Mouse (Mus musculus): ENCODE results near the gene Cebpa. TPM values are rescaled to one million over a fixed set of nuclear protein-coding genes. Genes with fewer than 3 reads are reported as not detected.

The Cebpa gene
- polyA plus RNA-seq, 1 experiment from 2014 or later: 4.3 TPM

DNA sequence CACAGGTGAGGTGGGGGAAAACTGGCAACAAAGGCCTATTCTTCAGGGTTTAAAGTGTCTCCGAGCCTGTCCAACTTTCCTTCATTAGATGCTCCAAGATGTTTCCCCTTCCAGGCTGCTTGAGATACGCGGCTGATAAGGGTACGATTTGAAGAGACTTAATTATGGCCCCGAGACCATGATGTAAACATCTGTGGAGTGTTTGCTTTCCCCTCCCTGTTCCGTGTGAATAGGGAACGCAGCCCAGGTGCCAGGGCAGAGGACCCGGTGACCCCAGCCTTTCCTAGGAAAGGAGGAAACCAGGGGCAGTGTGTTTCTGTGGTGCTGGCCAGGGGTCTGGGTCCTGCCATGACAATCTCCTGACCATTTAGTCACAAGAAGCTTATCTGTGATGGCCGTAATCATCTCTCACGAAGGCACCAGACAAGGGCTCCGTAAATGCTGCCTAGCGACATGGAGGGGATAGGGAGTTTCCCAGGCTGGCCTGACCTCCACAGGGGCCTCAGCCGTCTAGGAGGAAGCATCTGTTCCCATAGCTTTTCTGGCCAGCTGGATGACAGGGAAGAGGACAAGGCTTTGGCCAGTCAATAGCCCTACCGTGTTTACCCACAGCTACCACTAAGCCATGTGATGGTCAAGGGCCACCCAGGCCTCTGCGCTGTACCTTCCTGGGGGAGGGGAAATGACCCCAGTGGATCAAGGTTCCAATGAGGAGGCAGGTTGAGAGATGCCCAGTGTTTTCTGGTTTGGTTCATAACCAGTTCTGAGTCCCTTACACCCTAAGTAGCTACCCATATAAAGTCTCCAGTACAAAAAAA lies 30.7 kb downstream of the Cebpa start:
- WGBS (ENCODE audit: insufficient replicate concordance): 48% methylated on average over 15 of the region's 15 CpGs

GRCm38 (mm10) chr7:35150860-35151259 lies 31.8 kb downstream of the Cebpa start:
- H3K4me3 ChIP-seq (replicated peaks): no peak overlapping the region
- H3K4me2 ChIP-seq: no peak overlapping the region
- H3K27ac ChIP-seq: no peak overlapping the region
- ATAC-seq (ENCODE audit: low read depth) (no peak), DNase-seq (no peak)
- H3K36me3 ChIP-seq: no peaks in the 10 kb centered on the region
- H3K9me3 ChIP-seq (replicated peaks): no peaks in the 10 kb centered on the region
- WGBS (ENCODE audit: insufficient replicate concordance): 37% methylated on average over 5 of the region's 5 CpGs
- H3K4me1 ChIP-seq (replicated peaks): peaks cover 46% of the 10 kb centered on the region
- no peaks in the 10 kb centered on the region for H3K27me3 ChIP-seq
- no peak overlapping the region for H3K9ac ChIP-seq

More for the DNA sequence above, 30.7 kb downstream of the Cebpa start:
- peak; percentile 76 for ATAC-seq (ENCODE audit: low read depth)
- Histone ChIP-seq H3K4me3 (replicated peaks) (no peak overlapping the region), H3K27me3 (no peaks in the 10 kb centered on the region), H3K4me1 (replicated peaks) (peaks cover 51% of the 10 kb centered on the region), H3K36me3 (no peaks in the 10 kb centered on the region), H3K4me2 (no peak overlapping the region), H3K27ac (peak overlapping the region; percentile 71), H3K9me3 (replicated peaks) (no peaks in the 10 kb centered on the region), H3K9ac (no peak overlapping the region)
- no peak for DNase-seq

- Histone ChIP-seq H3K4me3 (replicated peaks) (no peak overlapping the region), H3K4me1 (replicated peaks) (peaks cover 33% of the 10 kb centered on the region), H3K4me2 (no peak overlapping the region), H3K9ac (no peak overlapping the region), H3K27ac (no peak overlapping the region), H3K36me3 (no peaks in the 10 kb centered on the region), H3K27me3 (no peaks in the 10 kb centered on the region), H3K9me3 (replicated peaks) (no peaks in the 10 kb centered on the region)
- WGBS (ENCODE audit: insufficient replicate concordance): 12% methylated on average over 12 of the region's 12 CpGs
- DNase-seq (no peak), ATAC-seq (ENCODE audit: low read depth) (no peak)
Observed at GRCm38 (mm10) chr7:35154449-35154848, 35.4 kb downstream of the Cebpa start.

GRCm38 (mm10) chr7:35156561-35157477 lies 37.7 kb downstream of the Cebpa start:
- no peak overlapping the region for H3K4me3 ChIP-seq (replicated peaks)
- peaks cover 17% of the 10 kb centered on the region for H3K4me1 ChIP-seq (replicated peaks)
- no peak overlapping the region for H3K4me2 ChIP-seq
- 28% methylated on average over 16 of the region's 16 CpGs for WGBS (ENCODE audit: insufficient replicate concordance)
- ATAC-seq (ENCODE audit: low read depth): 0 out of 2 replicates have a peak, but pooled peaks have one; percentile 45
- no peaks in the 10 kb centered on the region for H3K36me3 ChIP-seq
- H3K9me3 ChIP-seq (replicated peaks): no peaks in the 10 kb centered on the region
- H3K27me3 ChIP-seq: no peaks in the 10 kb centered on the region
- no peak overlapping the region for H3K9ac ChIP-seq
- no peak overlapping the region for H3K27ac ChIP-seq
- DNase-seq: no peak

- ATAC-seq (ENCODE audit: low read depth) (no peak), DNase-seq (no peak)
- Histone ChIP-seq H3K4me1 (replicated peaks) (peaks cover 17% of the 10 kb centered on the region), H3K27me3 (no peaks in the 10 kb centered on the region), H3K4me3 (replicated peaks) (no peak overlapping the region), H3K9ac (no peak overlapping the region), H3K36me3 (no peaks in the 10 kb centered on the region), H3K9me3 (replicated peaks) (no peaks in the 10 kb centered on the region), H3K27ac (no peak overlapping the region), H3K4me2 (no peak overlapping the region)
- 30% methylated on average over 3 of the region's 3 CpGs for WGBS (ENCODE audit: insufficient replicate concordance)
Observed at GRCm38 (mm10) chr7:35157512-35157911, 38.4 kb downstream of the Cebpa start.

DNA sequence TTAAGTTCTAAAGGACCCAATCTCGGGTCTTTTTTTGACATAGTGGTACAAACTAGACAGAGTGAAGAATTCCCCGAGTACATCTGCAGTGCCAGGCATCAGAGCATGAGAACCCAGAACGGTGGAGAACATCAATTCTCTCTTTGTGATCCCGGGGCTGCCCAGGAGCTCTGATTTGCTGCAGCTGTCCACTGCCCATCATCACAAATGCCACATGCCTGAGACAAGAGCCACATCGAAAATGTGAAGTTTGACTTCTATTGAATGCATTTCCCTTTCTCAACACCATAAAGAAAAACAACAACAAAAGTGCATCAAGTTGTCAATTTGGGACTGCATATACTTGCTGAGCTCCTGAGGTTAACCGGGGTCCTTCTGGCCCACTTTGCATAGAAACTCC lies 43.4 kb downstream of the Cebpa start:
- Histone ChIP-seq H3K4me2 (no peak overlapping the region), H3K36me3 (no peaks in the 10 kb centered on the region), H3K27me3 (no peaks in the 10 kb centered on the region), H3K9ac (no peak overlapping the region), H3K9me3 (replicated peaks) (no peaks in the 10 kb centered on the region), H3K27ac (no peak overlapping the region), H3K4me1 (replicated peaks) (peaks cover 9% of the 10 kb centered on the region), H3K4me3 (replicated peaks) (no peak overlapping the region)
- DNase-seq (no peak), ATAC-seq (ENCODE audit: low read depth) (no peak)
- 62% methylated on average over 6 of the region's 6 CpGs for WGBS (ENCODE audit: insufficient replicate concordance)

DNA sequence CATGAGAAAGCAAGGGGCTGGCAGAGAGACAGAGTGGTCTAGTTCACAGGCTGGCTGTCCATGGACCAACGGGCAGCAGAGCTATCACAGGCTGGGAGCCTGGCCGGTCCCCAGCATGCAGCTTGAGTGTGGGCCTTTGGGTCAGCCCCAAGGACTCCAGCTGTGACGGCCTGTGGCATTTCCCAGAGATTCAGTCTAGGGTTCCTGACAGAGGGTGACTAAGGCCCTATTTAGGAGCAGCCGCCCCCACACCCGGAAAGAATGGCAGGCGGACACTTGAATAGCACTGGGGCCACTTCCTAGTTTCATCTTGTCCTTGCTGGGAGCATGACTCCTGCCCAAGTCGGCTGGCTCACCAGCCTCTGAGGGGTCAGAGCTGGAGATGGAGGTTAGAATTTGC lies 44.5 kb downstream of the Cebpa start:
- no peak for ATAC-seq (ENCODE audit: low read depth)

DNA sequence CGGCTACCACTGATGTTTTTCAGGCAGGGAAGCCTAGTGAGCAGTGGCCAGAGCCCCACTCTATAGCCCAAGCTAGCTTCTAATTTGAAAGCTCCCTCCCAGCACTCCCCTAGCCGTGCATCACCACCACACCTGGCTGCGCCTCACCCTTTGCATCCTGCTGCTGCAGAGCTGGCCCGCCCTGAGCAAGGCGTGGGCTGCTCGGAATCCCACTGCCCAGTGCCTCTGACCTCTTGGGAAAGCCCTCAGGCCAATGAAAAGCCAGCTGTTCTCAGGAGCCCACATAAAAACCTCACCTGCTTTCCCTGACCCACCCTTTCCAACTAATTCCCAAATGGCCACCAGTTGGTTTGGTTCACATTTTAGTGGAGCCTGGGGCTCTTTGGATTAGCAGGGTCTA lies 45.0 kb downstream of the Cebpa start:
- H3K4me2 ChIP-seq: no peak overlapping the region
- 65% methylated on average over 6 of the region's 6 CpGs for WGBS (ENCODE audit: insufficient replicate concordance)
- H3K36me3 ChIP-seq: no peaks in the 10 kb centered on the region
- no peak overlapping the region for H3K9ac ChIP-seq
- H3K4me1 ChIP-seq (replicated peaks): peaks cover 14% of the 10 kb centered on the region
- DNase-seq (no peak), ATAC-seq (ENCODE audit: low read depth) (no peak)
- H3K4me3 ChIP-seq (replicated peaks): no peak overlapping the region
- no peak overlapping the region for H3K27ac ChIP-seq
- H3K9me3 ChIP-seq (replicated peaks): no peaks in the 10 kb centered on the region
- no peaks in the 10 kb centered on the region for H3K27me3 ChIP-seq

More for the DNA sequence above, 44.5 kb downstream of the Cebpa start:
- peaks cover 11% of the 10 kb centered on the region for H3K4me1 ChIP-seq (replicated peaks)
- WGBS (ENCODE audit: insufficient replicate concordance): 51% methylated on average over 7 of the region's 7 CpGs
- H3K9me3 ChIP-seq (replicated peaks): no peaks in the 10 kb centered on the region
- DNase-seq: no peak
- no peaks in the 10 kb centered on the region for H3K36me3 ChIP-seq
- H3K4me3 ChIP-seq (replicated peaks): no peak overlapping the region
- no peaks in the 10 kb centered on the region for H3K27me3 ChIP-seq
- no peak overlapping the region for H3K4me2 ChIP-seq
- no peak overlapping the region for H3K27ac ChIP-seq
- H3K9ac ChIP-seq: no peak overlapping the region

DNA sequence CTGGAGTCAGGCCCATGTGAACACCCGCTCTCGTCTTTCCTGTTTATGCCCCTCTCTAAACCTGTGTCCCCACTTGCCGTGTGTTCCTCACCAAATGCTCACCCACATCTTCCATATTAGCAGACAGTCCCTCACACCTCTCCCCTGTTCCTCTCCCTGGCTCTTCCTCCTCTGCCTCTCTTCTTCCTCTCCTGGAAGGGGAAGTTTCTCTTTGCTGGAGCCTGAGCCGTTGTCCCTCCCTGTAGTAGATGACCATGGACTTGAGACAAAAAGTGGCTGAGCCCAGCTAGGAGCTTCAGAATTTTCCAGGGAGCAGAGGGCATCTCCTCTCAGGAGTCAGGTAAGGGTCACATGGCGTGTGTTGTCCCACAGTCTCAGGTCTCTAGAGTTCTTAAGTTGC lies 47.9 kb downstream of the Cebpa start:
- Histone ChIP-seq H3K9me3 (replicated peaks) (no peaks in the 10 kb centered on the region), H3K4me2 (no peak overlapping the region), H3K4me3 (replicated peaks) (no peak overlapping the region), H3K4me1 (replicated peaks) (peaks cover 17% of the 10 kb centered on the region), H3K9ac (no peak overlapping the region), H3K27me3 (no peaks in the 10 kb centered on the region), H3K36me3 (no peaks in the 10 kb centered on the region), H3K27ac (peak overlapping the region; percentile 70)
- ATAC-seq (ENCODE audit: low read depth) (no peak), DNase-seq (no peak)
- 34% methylated on average over 5 of the region's 5 CpGs for WGBS (ENCODE audit: insufficient replicate concordance)

GRCm38 (mm10) chr7:35167925-35168324 lies 48.8 kb downstream of the Cebpa start:
- Histone ChIP-seq H3K4me1 (replicated peaks) (peaks cover 17% of the 10 kb centered on the region), H3K4me3 (replicated peaks) (no peak overlapping the region), H3K27me3 (no peaks in the 10 kb centered on the region), H3K36me3 (no peaks in the 10 kb centered on the region), H3K9ac (no peak overlapping the region), H3K4me2 (no peak overlapping the region), H3K9me3 (replicated peaks) (no peaks in the 10 kb centered on the region), H3K27ac (peak overlapping the region; percentile 70)
- WGBS (ENCODE audit: insufficient replicate concordance): 50% methylated on average over 2 of the region's 2 CpGs
- DNase-seq: no peak
- peak; percentile 70 for ATAC-seq (ENCODE audit: low read depth)

DNA sequence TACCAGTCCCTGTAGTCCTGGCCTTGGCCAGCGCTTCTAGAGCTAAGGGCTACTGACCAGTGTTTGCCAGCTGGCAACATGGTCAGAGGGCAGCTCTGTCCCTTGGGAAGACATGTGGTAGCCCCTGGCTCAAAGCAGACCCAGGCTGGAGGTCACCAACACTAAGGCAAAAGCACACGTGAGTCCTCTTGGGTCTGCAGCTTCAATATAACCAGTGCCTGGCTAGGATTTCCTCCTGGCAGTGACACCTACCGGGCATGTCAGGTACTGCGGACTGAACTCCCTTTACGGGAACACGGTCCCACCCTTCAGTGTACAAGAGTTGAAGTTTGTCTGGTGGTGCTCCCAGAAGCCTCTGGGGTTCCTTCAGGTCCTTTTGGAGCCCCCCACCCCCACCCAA lies 50.2 kb downstream of the Cebpa start:
- Histone ChIP-seq H3K36me3 (no peaks in the 10 kb centered on the region), H3K4me2 (no peak overlapping the region), H3K9me3 (replicated peaks) (no peaks in the 10 kb centered on the region), H3K4me1 (replicated peaks) (peaks cover 17% of the 10 kb centered on the region), H3K4me3 (replicated peaks) (no peak overlapping the region), H3K27ac (0 out of 2 replicates have a peak overlapping the region, but pooled peaks have one; percentile 27), H3K27me3 (no peaks in the 10 kb centered on the region), H3K9ac (no peak overlapping the region)
- no peak for ATAC-seq (ENCODE audit: low read depth)
- WGBS (ENCODE audit: insufficient replicate concordance): 13% methylated on average over 6 of the region's 6 CpGs
- DNase-seq: peak; percentile 54

Measured in liver, embryonic 13.5 days (tissue).